Mouse (Mus musculus) v-Abl transformed pro-B cells (cell line): ENCODE measurements around the gene Stx1a.

Experiments used
- in situ Hi-C, 2 experiments: fragments of 400-800 bp; cut with MboI; formaldehyde crosslinking; loops; one replicate each; pipeline ENCODE4 v1.15.1; 2025; ENCODE audit not compliant: unreplicated experiment in 2 of 2

Gene Stx1a

DNA sequence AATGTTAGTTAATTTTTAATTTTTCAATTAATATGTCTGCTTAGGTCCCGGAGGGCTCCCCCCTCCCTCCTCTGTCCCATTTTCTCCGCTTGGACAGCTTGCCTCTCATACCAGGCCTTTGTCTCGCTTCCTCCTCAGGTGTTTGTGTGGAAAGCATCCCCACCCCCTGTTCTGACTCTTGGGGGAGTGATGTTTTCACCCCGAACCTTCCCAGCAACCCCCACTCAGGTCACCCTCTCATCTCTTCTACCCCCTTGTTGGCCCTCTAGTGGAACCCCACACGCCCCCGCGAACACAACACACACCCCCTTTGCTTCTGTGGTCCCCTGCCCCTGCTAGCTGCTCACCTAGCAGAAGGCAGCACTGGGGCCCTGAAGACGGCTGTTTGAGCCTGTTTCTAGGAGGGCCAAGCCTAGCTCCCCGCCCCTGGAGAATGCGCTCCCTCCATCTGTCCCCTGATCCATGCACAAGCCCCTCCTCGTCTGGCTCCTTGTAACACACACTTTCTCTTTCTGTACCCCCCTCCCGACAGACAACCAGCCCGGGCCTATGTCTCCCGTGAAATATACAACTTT is 53.7 kb downstream of the Stx1a start:
- in situ Hi-C loops = no loop called here

DNA sequence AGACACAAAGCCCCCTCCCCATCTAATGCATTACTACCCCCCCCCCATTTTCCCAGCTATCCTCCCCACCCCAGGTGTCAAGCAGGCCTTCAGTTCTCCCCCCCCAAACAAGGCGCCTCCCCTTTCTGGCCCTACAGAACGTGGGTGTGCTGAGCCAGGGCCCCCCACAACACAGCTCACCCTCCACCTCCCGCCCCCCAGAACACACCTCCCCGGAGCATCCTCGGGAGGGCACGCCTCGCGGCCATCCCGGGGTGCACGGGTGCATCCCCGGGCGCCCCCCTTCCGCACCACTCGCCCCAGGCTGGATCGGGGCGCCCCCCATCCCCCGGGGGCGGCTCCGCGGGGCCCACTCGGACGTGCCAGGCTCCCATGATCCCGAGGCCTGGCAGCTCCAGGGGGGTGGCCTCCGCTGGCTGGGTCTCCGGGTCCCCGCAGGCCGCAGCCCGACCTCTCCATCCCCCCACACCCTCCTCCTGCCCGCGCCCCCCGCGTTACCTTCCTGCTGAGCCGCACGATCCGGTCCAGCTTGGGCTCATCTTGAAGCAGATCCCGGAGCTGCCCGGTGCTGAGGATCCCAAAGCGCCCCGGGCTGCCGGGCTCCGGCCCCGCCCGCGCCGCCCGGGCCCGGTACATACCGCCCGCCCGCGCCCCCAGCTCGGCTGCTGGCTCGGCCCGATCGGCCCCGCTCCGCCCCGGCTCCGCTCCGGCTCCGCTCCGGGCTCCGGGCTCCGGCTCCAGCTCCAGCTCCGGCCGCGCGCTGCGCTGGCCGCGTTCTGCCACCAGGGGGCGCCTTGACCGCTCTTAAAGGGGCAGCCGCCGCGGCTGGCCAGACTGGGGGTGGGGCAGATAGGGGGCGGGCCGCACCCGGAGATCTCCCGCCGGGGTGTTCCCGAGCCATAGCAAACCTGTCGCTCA is 54.5 kb downstream of the Stx1a start, which contains the start of gene Vps37d:
Vps37d (minus strand) TSS at position 703 of the 918 bp plus-strand sequence.
- in situ Hi-C loops = no loop called here

DNA sequence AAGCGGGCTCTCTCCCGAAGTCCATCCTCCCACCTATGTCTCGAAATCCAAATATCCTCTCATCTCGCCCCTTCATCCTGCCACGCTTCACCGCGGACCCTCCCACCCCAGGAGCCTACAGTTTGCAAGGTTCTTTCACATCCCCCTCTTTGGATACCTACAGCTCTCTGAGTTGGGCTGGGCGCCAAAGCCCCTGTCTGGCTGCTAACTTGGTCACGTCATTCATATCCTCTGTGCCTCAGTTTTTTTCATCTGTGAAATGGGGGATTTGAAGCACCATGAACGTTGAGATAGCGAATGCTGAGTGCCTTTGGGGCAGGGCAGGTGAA is 55.2 kb downstream of the Stx1a start:
- in situ Hi-C loops = no loop called here

DNA sequence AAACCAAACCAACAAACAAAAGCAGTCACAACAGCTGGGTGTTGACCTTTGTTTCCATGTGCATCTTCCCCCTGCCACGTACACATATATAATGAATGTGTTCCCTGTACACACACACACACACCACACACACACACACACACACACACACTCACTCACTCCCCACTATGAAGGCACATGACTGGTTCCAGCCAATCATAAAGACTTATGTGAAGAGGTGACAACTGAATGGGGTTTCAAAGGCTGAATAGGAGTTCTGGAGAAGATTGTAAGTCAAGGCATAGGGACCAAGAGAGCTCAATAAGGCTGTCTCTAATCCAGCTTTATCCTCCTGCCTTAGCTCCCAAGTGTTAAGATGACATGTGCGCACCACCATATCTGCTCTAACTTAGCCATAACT is 56.3 kb downstream of the Stx1a start:
- in situ Hi-C loops = no loop called here

DNA sequence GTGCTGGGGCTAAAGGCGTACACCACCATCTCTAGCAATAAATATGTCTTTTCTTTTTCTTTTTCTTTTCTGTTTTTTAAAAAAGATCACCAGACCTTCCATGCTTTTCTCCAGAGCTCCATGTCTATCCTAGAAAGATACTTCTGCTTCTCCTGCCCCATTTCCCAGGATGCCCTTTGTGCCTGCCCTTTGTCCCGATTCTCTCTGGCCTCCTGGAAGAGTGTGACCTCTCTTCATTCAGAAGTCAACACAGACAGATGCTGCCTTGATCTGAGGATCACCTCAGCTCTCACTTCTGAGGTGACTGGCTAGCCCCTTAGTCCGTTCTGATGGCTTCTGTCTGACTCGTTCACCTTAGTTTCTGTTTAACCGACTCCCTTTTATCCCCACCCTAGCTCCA is 57.3 kb downstream of the Stx1a start:
- in situ Hi-C loops = no loop called here

DNA sequence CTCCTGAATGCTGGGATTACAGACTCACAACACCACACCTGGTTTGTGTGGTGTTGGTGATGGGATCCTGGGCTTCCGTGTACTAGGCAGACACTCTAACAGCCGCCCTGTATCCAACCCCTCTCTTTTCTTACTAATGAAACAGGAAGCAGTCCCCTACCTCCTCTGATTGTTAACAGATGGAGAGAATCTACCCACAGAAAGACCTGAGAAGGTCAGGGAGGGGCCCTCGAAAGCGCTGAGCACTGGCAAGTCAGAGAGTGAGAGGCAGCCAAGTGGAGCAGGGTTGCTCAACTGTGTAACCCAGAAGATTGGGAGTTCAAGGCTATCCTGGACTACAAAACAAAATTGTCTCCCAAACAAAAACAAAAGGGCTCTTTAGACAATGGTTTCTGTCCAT is 63.6 kb downstream of the Stx1a start:
- in situ Hi-C loops = no loop called here

DNA sequence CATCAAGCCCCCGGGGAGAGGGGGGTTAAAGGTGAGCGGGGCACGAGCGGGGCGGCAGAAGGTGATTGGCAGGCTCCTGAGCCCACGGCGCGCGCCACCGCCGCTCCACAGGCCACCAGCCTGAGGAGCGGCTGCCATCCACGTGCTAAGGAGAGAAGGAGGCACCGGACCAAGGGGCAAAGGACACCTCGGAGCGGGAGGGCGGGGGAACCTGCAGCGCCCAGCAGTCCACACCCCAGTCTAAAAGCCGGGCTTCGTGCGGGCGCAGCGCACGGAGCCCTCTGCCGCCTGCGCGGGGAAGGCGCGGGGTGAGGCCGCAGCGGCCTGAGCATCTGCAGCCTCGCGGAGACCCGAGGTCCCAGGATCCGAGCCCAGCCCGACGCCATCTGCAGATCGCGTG is 66.4 kb downstream of the Stx1a start, which contains the start of gene Mlxipl:
Mlxipl (plus strand) TSS at position 238 of the 400 bp plus-strand sequence.
- in situ Hi-C loops = no loop called here
